Mouse (Mus musculus) liver, embryonic 14.5 days (tissue): ENCODE results near the gene Rxra.

ENCODE experiments used
- CTCF ChIP-seq: IDR thresholded peaks from 2 replicates; pipeline ENCODE4 v1.5.1; 2016; ENCODE audit warnings: antibody characterized with exemption, low read depth, control low read depth
- EP300 ChIP-seq: IDR thresholded peaks from 2 replicates; pipeline ENCODE4 v1.6.1; 2016; ENCODE audit warnings: antibody characterized with exemption, low read depth

- TF ChIP-seq CTCF (no peak), EP300 (no peak)
Observed at GRCm38 (mm10) chr2:27710871-27711382, 34.7 kb downstream of the Rxra start.
